Mouse (Mus musculus) spleen, adult 2 months (tissue): ENCODE data around the gene Dbndd2.

Experiments
- CTCF ChIP-seq: fragments of 200-500 bp; IDR thresholded peaks from 2 replicates; pipeline ENCODE4 v1.5.1; 2011; ENCODE audit warnings: mild to moderate bottlenecking, inconsistent platforms; ENCODE audit not compliant: insufficient read depth, insufficient read length, insufficient replicate concordance; ENCODE audit errors: extremely low read depth
- POLR2A ChIP-seq: fragments of 200-500 bp; IDR thresholded peaks from 2 replicates; pipeline ENCODE4 v1.6.1; 2011; ENCODE audit warnings: low read depth, low read length, inconsistent platforms

GRCm38 (mm10) chr2:164487812-164488211, 1.9 kb downstream of the Dbndd2 start:
- TF ChIP-seq POLR2A = no peak
- TF ChIP-seq CTCF = no peak
